23 mouse cellular contexts compared by ENCODE assay signal in the genomic region with DNA sequence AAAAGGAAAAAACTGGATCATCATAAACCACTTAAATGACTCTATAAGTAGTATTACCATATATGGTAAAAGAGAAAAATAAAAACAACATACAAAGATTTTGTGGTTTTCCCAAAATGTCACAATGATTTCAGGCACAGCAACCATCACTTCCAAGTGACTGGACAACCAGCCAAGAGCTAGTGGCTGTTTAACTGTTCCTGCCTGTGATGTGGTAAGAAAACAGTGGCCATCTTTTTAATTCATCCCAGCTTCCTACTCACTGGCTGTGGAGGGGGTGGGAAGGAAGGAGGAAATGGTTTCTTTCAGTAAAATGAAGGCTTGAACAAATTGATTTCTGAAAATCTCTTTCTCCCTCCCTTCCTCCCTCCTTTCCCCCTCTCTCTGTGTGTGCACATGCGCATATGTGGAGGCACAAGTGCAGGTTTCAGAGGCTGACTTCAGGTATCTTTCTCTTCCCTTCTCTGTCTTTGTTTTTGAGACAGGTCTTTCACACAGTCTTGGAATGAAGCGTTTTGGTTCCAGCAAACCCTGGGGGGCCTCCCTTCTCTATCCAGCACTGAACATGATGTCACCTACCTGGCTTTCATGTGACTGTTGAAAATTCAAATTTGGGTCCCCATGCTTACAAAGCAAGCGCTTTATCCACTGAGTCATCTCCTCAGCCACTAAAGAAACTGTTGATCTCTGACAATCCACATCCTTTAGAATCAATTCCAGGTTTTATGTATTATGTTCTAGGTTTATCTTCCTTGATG.
A peak's percentile ranks its signal among the peaks of the same experiment; 100 is the strongest.
DNase-seq lines count a peak whose midpoint lies in the region; ATAC-seq and TF ChIP-seq lines count a peak whose summit lies in the region.
"Had no signal": no experiment of that assay in that cellular context is flagged by ENCODE, and none has a peak within 500 bp of the region (broad histone marks: within the 10 kb centered on the region; RNA-seq: fewer than 3 reads in every experiment).

No protein-coding gene starts in this region.

- H3ac ChIP-seq in myocyte (ENCODE audit: control insufficient read depth, insufficient read length): no peak overlapping the region

- H3K9ac ChIP-seq in embryonic facial prominence, embryonic 14.5 days (ENCODE audit: low read depth, low read length): no peak overlapping the region
- H3K9ac ChIP-seq in intestine, postnatal 0 days (ENCODE audit: low read depth, low read length): no peak overlapping the region
- H3K9ac ChIP-seq: forebrain, embryonic 12.5 days; heart, embryonic 13.5 days; limb, embryonic 12.5 days; liver, embryonic 13.5 days; neural tube, embryonic 13.5 days had no signal

- TF ChIP-seq POLR2A in lung, adult 2 months (IDR thresholded peaks at IDR 0.05; ENCODE audit: borderline replicate concordance, extremely low read depth, low read depth, low read length): no peak
- no peak for TF ChIP-seq POLR2A in myocyte (IDR thresholded peaks at IDR 0.05; ENCODE audit: insufficient read length, low read depth)

- no peaks in the 10 kb centered on the region for H3K4me1 ChIP-seq in lung, adult 2 months (ENCODE audit: control insufficient read depth, insufficient read depth, low read length)
- H3K4me1 ChIP-seq in embryonic facial prominence, embryonic 14.5 days (ENCODE audit: control insufficient read depth, insufficient read depth, low read length): peaks cover 11% of the 10 kb centered on the region
- no peaks in the 10 kb centered on the region for H3K4me1 ChIP-seq in intestine, postnatal 0 days (replicated peaks; ENCODE audit: control insufficient read depth, insufficient read depth, low read length)
- H3K4me1 ChIP-seq: forebrain, embryonic 12.5 days; liver, embryonic 13.5 days; midbrain, embryonic 10.5 days; neural tube, embryonic 13.5 days had no signal

- no peaks in the 10 kb centered on the region for H3K9me3 ChIP-seq in embryonic facial prominence, embryonic 14.5 days (ENCODE audit: control insufficient read depth, low read length)
- H3K9me3 ChIP-seq in intestine, postnatal 0 days (ENCODE audit: control insufficient read depth): no peaks in the 10 kb centered on the region
- H3K9me3 ChIP-seq: forebrain, embryonic 12.5 days; heart, embryonic 13.5 days; limb, embryonic 12.5 days; liver, embryonic 13.5 days; midbrain, embryonic 10.5 days; neural tube, embryonic 13.5 days had no signal

- H3K27ac ChIP-seq in embryonic facial prominence, embryonic 14.5 days (replicated peaks; ENCODE audit: low read depth, low read length): no peak overlapping the region
- H3K27ac ChIP-seq in intestine, postnatal 0 days (ENCODE audit: low read depth, low read length): no peak overlapping the region
- H3K27ac ChIP-seq: forebrain, embryonic 12.5 days; heart, embryonic 13.5 days; limb, embryonic 12.5 days; liver, embryonic 13.5 days; midbrain, embryonic 10.5 days; neural tube, embryonic 13.5 days had no signal

- TF ChIP-seq CTCF in lung, adult 2 months (IDR thresholded peaks at IDR 0.05; ENCODE audit: insufficient read depth, low read length): no peak
- TF ChIP-seq CTCF in intestine, postnatal 0 days (IDR thresholded peaks at IDR 0.05; ENCODE audit: low read depth): no peak

- H3K36me3 ChIP-seq in embryonic facial prominence, embryonic 14.5 days (ENCODE audit: control insufficient read depth, insufficient read depth, low read length): no peaks in the 10 kb centered on the region
- H3K36me3 ChIP-seq in myocyte (ENCODE audit: control insufficient read depth, insufficient read depth): no peaks in the 10 kb centered on the region
- H3K36me3 ChIP-seq in intestine, postnatal 0 days (ENCODE audit: control insufficient read depth, insufficient read depth): no peaks in the 10 kb centered on the region
- H3K36me3 ChIP-seq: forebrain, embryonic 12.5 days; heart, embryonic 13.5 days; limb, embryonic 12.5 days; liver, embryonic 13.5 days; midbrain, embryonic 10.5 days; neural tube, embryonic 13.5 days had no signal

- H3K79me2 ChIP-seq in myocyte (ENCODE audit: control insufficient read depth, insufficient read depth): no peaks in the 10 kb centered on the region

- H3K4me3 ChIP-seq in lung, adult 2 months (replicated peaks; ENCODE audit: extremely low read depth, low read depth, low read length): no peak overlapping the region
- no peak overlapping the region for H3K4me3 ChIP-seq in embryonic facial prominence, embryonic 14.5 days (ENCODE audit: low read depth, low read length)
- H3K4me3 ChIP-seq in myocyte: no peak overlapping the region
- H3K4me3 ChIP-seq in intestine, postnatal 0 days (ENCODE audit: low read depth, low read length): no peak overlapping the region
- H3K4me3 ChIP-seq: forebrain, embryonic 12.5 days; heart, embryonic 13.5 days; limb, embryonic 12.5 days; liver, embryonic 13.5 days; midbrain, embryonic 10.5 days; neural tube, embryonic 13.5 days had no signal

- ATAC-seq in embryonic facial prominence, embryonic 14.5 days (ENCODE audit: low read depth): no peak
- ATAC-seq in intestine, postnatal 0 days: no peak
- ATAC-seq: hindbrain, embryonic 16.5 days had no signal

- no peaks in the 10 kb centered on the region for H3K27me3 ChIP-seq in embryonic facial prominence, embryonic 14.5 days (replicated peaks; ENCODE audit: control insufficient read depth, insufficient read depth, low read length)
- no peaks in the 10 kb centered on the region for H3K27me3 ChIP-seq in myocyte (ENCODE audit: control insufficient read depth, insufficient read depth, insufficient read length)
- H3K27me3 ChIP-seq in intestine, postnatal 0 days (replicated peaks; ENCODE audit: control insufficient read depth, insufficient read depth, low read length): no peaks in the 10 kb centered on the region
- H3K27me3 ChIP-seq: forebrain, embryonic 12.5 days; heart, embryonic 13.5 days; limb, embryonic 12.5 days; liver, embryonic 13.5 days; neural tube, embryonic 13.5 days had no signal

- WGBS in lung, adult 2 months: 82% methylated on average over 3 of the region's 3 CpGs
- WGBS in embryonic facial prominence, embryonic 14.5 days: 70% methylated on average over 3 of the region's 3 CpGs
- 87% methylated on average over 3 of the region's 3 CpGs for WGBS in intestine, postnatal 0 days

- peak; percentile 18 for DNase-seq in lung, postnatal 10 days
- no peak for DNase-seq in lung, adult 2 months
- peak; percentile 35 for DNase-seq in Muller cell, postnatal 12 days (ENCODE audit: inconsistent ontology term)
- peak; percentile 41 for DNase-seq in embryonic facial prominence, embryonic 14.5 days (ENCODE audit: low spot score)
- no peak for DNase-seq in layer of hippocampus, postnatal 14 days (ENCODE audit: low spot score in 2 of 2)
- DNase-seq in right cerebral cortex, postnatal 36 days (ENCODE audit: low spot score in 2 of 2): no peak
- DNase-seq: adrenal gland, postnatal 14 days; cerebellum, adult 9-11 months; heart, adult 18-20 months; heart, postnatal 4 days; kidney, adult 2 months; kidney, postnatal 4 days; layer of hippocampus, adult 9-11 months; liver, embryonic 13.5 days; lung, postnatal 36 days had no signal

- H3K4me2 ChIP-seq in embryonic facial prominence, embryonic 14.5 days (ENCODE audit: low read depth, low read length): no peak overlapping the region
- no peak overlapping the region for H3K4me2 ChIP-seq in myocyte (ENCODE audit: low read depth)
- no peak overlapping the region for H3K4me2 ChIP-seq in intestine, postnatal 0 days (replicated peaks; ENCODE audit: low read depth)
- H3K4me2 ChIP-seq: forebrain, embryonic 12.5 days; heart, embryonic 13.5 days; limb, embryonic 12.5 days; liver, embryonic 13.5 days; neural tube, embryonic 13.5 days had no signal

TF ChIP-seq in myocyte, 11 proteins besides CTCF, POLR2A, EP300 and RAD21:
- TF ChIP-seq USF1 (IDR thresholded peaks at IDR 0.05; ENCODE audit: low read depth) (no peak), CEBPB (IDR thresholded peaks at IDR 0.05; ENCODE audit: insufficient read depth, poor library complexity, severe bottlenecking) (0 out of 2 replicates have a peak, but pooled peaks have one; percentile 5), MYOD1 (IDR thresholded peaks at IDR 0.05; ENCODE audit: control insufficient read depth in 1 of 3, insufficient read length in 2 of 3, low read depth in 2 of 3) (no peak)

Comparison
In these comparisons a context has a peak if more than half of its experiments do, and no peak if none do; other contexts are left out.
1. DNase-seq: peak in lung, postnatal 10 days (single experiment), Muller cell, postnatal 12 days (single experiment) and embryonic facial prominence, embryonic 14.5 days (single experiment); none in lung, adult 2 months (single experiment), layer of hippocampus, postnatal 14 days (0 of 2) and right cerebral cortex, postnatal 36 days (0 of 2).